Mouse (Mus musculus) spleen, postnatal 10 days (tissue): ENCODE data around the gene Anks3.

Experiments
- DNase-seq, 2 experiments: peaks; one replicate each; pipeline ENCODE4 v3.0.0; 2021 to 2022; ENCODE audit warnings: low spot score in 2 of 2

Anks3 gene

GRCm38 (mm10) chr16:4968426-4968825 is 4.4 kb upstream of the Anks3 start:
- DNase-seq: no peak

- no peak for DNase-seq
Observed at GRCm38 (mm10) chr16:4965392-4966129, 1.6 kb upstream of the Anks3 start.

- DNase-seq: no peak
Observed at GRCm38 (mm10) chr16:4964731-4965391, 856 bp upstream of the Anks3 start.

- DNase-seq: no peak
Observed at GRCm38 (mm10) chr16:4963346-4963745, 659 bp downstream of the Anks3 start.

- no peak for DNase-seq
Observed at GRCm38 (mm10) chr16:4960260-4960659, 3.7 kb downstream of the Anks3 start.

GRCm38 (mm10) chr16:4957446-4957845 is 6.6 kb downstream of the Anks3 start:
- no peak for DNase-seq

- no peak for DNase-seq
Observed at GRCm38 (mm10) chr16:4956609-4957008, 7.4 kb downstream of the Anks3 start.

- no peak for DNase-seq
Observed at GRCm38 (mm10) chr16:4947378-4947777, 16.6 kb downstream of the Anks3 start.

GRCm38 (mm10) chr16:4946155-4946554 is 17.9 kb downstream of the Anks3 start:
- no peak for DNase-seq

GRCm38 (mm10) chr16:4945415-4945814 is 18.6 kb downstream of the Anks3 start:
- no peak for DNase-seq

- no peak for DNase-seq
Observed at GRCm38 (mm10) chr16:4943431-4943830, 20.6 kb downstream of the Anks3 start.

- DNase-seq: no peak
Observed at GRCm38 (mm10) chr16:4942868-4943267, 21.1 kb downstream of the Anks3 start.

GRCm38 (mm10) chr16:4941016-4941415 is 23.0 kb downstream of the Anks3 start:
- no peak for DNase-seq

GRCm38 (mm10) chr16:4940311-4940850 is 23.6 kb downstream of the Anks3 start:
- DNase-seq: no peak

- DNase-seq: peak in 1 of 2 experiments; percentile 39
Observed at GRCm38 (mm10) chr16:4939412-4939811, 24.6 kb downstream of the Anks3 start.

- peak; percentile 86 to 95 for DNase-seq
Observed at GRCm38 (mm10) chr16:4938989-4939388, 25.0 kb downstream of the Anks3 start.

- no peak for DNase-seq
Observed at GRCm38 (mm10) chr16:4938461-4938860, 25.5 kb downstream of the Anks3 start, which contains the start of gene Nudt16l1. Gene Nudt16l1 (plus strand): TSS chr16:4938761.

GRCm38 (mm10) chr16:4937351-4938190 is 26.4 kb downstream of the Anks3 start:
- no peak for DNase-seq

- no peak for DNase-seq
Observed at GRCm38 (mm10) chr16:4935931-4936703, 27.9 kb downstream of the Anks3 start.

GRCm38 (mm10) chr16:4935430-4935829 is 28.6 kb downstream of the Anks3 start:
- DNase-seq: no peak

GRCm38 (mm10) chr16:4932429-4932828 is 31.6 kb downstream of the Anks3 start:
- DNase-seq: no peak
